Mouse (Mus musculus): ENCODE measurements around the gene Slamf1. TPM values are rescaled to one million over a fixed set of nuclear protein-coding genes. Genes with fewer than 3 reads are reported as not detected.
A peak's percentile ranks its signal among the peaks of the same experiment; 100 is the strongest.

Slamf1 gene
- total and polyA plus RNA-seq, 3 experiments, result 0.73 to 1.3 TPM; not detected in 1

- Histone ChIP-seq H3K9me3 (replicated peaks; ENCODE audit: insufficient read depth, low read length) (no peaks in the 10 kb centered on the region), H3K27me3 (ENCODE audit: control insufficient read depth in 1 of 2, insufficient read depth in 2 of 2, low read length in 2 of 2) (no peaks in the 10 kb centered on the region), H3K27ac (ENCODE audit: control insufficient read depth, low read depth, low read length) (no peak overlapping the region), H3K36me3 (ENCODE audit: control insufficient read depth in 1 of 2, insufficient read depth in 2 of 2, low read length in 2 of 2) (peaks cover 0 to 22% of the 10 kb centered on the region in 2 experiments; a peak in 2 of 4 replicates), H3K9ac (ENCODE audit: control insufficient read depth, low read depth, low read length, poor library complexity, severe bottlenecking) (no peak overlapping the region), H3K4me1 (ENCODE audit: control insufficient read depth in 1 of 2, insufficient read depth in 2 of 2, low read length in 2 of 2) (peaks cover 9 to 19% of the 10 kb centered on the region in 2 experiments), H3K79me2 (ENCODE audit: control insufficient read depth, insufficient read depth, low read length, poor library complexity) (no peaks in the 10 kb centered on the region), H3K4me3 (ENCODE audit: control insufficient read depth in 1 of 2, insufficient read depth in 1 of 2, low read depth in 2 of 2, low read length in 2 of 2) (no peak overlapping the region)
- no peak for DNase-seq (ENCODE audit: low read depth, low spot score)
- peak; percentile 11 for TF ChIP-seq RAD21 (IDR thresholded peaks at IDR 0.05; ENCODE audit: low read depth, low read length)
- TF ChIP-seq RCOR1 (IDR thresholded peaks at IDR 0.05; ENCODE audit: low read depth, low read length), result no peak
- TF ChIP-seq CTCF (IDR thresholded peaks at IDR 0.05 in 2 of 3, conservative IDR thresholded peaks at IDR 0.05 in 1 of 3; ENCODE audit: control insufficient read depth in 1 of 3, insufficient read depth in 1 of 3, low read depth in 2 of 3, low read length in 3 of 3, poor library complexity in 1 of 3, severe bottlenecking in 1 of 3), result peak in 2 of 3 experiments; percentile 34 to 36; a peak in 4 of 6 replicates
- no peak for TF ChIP-seq ETS1 (IDR thresholded peaks at IDR 0.05; ENCODE audit: low read depth, low read length)
- no peak for TF ChIP-seq MAZ (IDR thresholded peaks at IDR 0.05; ENCODE audit: low read depth, low read length)
- TF ChIP-seq ZNF384 (IDR thresholded peaks at IDR 0.05; ENCODE audit: low read depth, low read length), result no peak
- no peak for TF ChIP-seq MYB (IDR thresholded peaks at IDR 0.05; ENCODE audit: low read depth, low read length)
Observed at GRCm38 (mm10) chr1:171787281-171788015, 20.5 kb downstream of the Slamf1 start.

DNA sequence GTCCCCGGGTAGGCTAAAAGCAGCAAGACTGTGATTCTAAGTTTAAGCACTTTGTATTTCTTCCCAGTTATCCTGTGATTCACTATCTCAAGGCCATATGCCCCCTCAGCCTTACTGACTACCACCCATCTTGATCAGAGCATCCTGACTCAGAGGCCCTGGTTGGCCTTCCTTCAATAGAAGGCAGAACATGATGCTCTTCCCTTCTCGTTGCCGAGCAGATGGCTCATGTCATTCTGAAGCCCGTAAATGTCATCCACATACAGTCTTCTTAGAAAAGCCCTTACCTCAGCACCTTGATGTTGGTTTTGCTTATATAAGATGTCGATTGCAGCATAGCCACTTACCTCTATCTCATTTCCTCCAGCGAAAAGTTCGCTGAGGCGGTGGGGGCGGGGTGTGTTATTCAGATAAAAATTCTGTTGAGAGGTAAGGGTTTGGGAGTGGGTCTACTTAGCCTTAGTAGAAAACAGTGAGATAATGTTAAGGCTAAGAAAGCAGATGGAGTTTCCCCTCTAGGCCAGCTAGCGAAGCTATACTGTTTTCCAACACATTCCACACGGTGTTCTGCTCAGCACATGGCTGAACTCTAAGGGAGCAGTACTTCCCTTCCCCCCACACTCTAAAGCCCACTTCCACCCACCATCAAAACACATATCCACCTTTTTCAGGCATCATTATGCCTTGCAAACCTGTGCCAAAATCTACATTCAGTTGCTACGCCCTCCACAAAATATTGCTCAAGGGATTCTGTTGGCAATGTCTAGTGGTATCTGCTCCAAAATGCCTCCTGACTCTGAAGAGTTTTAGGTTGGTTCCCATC lies 21.7 kb downstream of the Slamf1 start:
- Histone ChIP-seq H3K79me2 (ENCODE audit: control insufficient read depth, insufficient read depth, low read length, poor library complexity) (no peaks in the 10 kb centered on the region), H3K27me3 (ENCODE audit: control insufficient read depth in 1 of 2, insufficient read depth in 2 of 2, low read length in 2 of 2) (no peaks in the 10 kb centered on the region), H3K9me3 (replicated peaks; ENCODE audit: insufficient read depth, low read length) (no peaks in the 10 kb centered on the region), H3K27ac (ENCODE audit: control insufficient read depth, low read depth, low read length) (peak overlapping the region; percentile 52), H3K9ac (ENCODE audit: control insufficient read depth, low read depth, low read length, poor library complexity, severe bottlenecking) (no peak overlapping the region), H3K36me3 (ENCODE audit: control insufficient read depth in 1 of 2, insufficient read depth in 2 of 2, low read length in 2 of 2) (peaks cover 0 to 17% of the 10 kb centered on the region in 2 experiments; a peak in 2 of 4 replicates), H3K4me1 (ENCODE audit: control insufficient read depth in 1 of 2, insufficient read depth in 2 of 2, low read length in 2 of 2) (peaks cover 9 to 15% of the 10 kb centered on the region in 2 experiments), H3K4me3 (ENCODE audit: control insufficient read depth in 1 of 2, insufficient read depth in 1 of 2, low read depth in 2 of 2, low read length in 2 of 2) (no peak overlapping the region; a peak in 1 of 4 replicates)
- peak; percentile 66 for DNase-seq (ENCODE audit: low read depth, low spot score)
- TF ChIP-seq TCF12 (IDR thresholded peaks at IDR 0.05; ENCODE audit: low read depth, low read length) (peak; percentile 80), SMC3 (IDR thresholded peaks at IDR 0.05; ENCODE audit: low read depth, low read length) (no peak), ZKSCAN1 (IDR thresholded peaks at IDR 0.05; ENCODE audit: low read depth, low read length) (no peak), EP300 (IDR thresholded peaks at IDR 0.05; ENCODE audit: low read depth in 1 of 2, low read length in 2 of 2) (peak; percentile 75 to 90), MAZ (IDR thresholded peaks at IDR 0.05; ENCODE audit: low read depth, low read length) (peak; percentile 44; the same call in 1 of the 2 replicates), ZMIZ1 (IDR thresholded peaks at IDR 0.05; ENCODE audit: low read depth, low read length) (no peak), ETS1 (IDR thresholded peaks at IDR 0.05; ENCODE audit: low read depth, low read length) (peak; percentile 85), USF2 (IDR thresholded peaks at IDR 0.05; ENCODE audit: borderline replicate concordance in 1 of 2, insufficient read depth in 1 of 2, low read depth in 1 of 2, low read length in 2 of 2) (no peak), NELFE (IDR thresholded peaks at IDR 0.05; ENCODE audit: low read depth, low read length) (no peak), POLR2AphosphoS2 (IDR thresholded peaks at IDR 0.05; ENCODE audit: low read length) (no peak), TBP (IDR thresholded peaks at IDR 0.05; ENCODE audit: low read depth, low read length) (no peak), RCOR1 (IDR thresholded peaks at IDR 0.05; ENCODE audit: low read depth, low read length) (no peak; the same call in none of the 2 replicates), SIN3A (IDR thresholded peaks at IDR 0.05; ENCODE audit: low read length) (peak; percentile 39; the same call in 1 of the 2 replicates), MYB (IDR thresholded peaks at IDR 0.05; ENCODE audit: low read depth, low read length) (peak; percentile 56; the same call in 1 of the 2 replicates), GABPA (IDR thresholded peaks at IDR 0.05; ENCODE audit: low read depth, low read length) (0 out of 2 replicates have a peak, but pooled peaks have one; percentile 22), KAT2A (conservative IDR thresholded peaks at IDR 0.05; ENCODE audit: low read depth, low read length) (no peak), MEF2A (IDR thresholded peaks at IDR 0.05; ENCODE audit: extremely low read depth, insufficient replicate concordance, low read depth, low read length, poor library complexity, severe bottlenecking) (no peak), MAFK (IDR thresholded peaks at IDR 0.05; ENCODE audit: borderline replicate concordance, low read depth, low read length) (peak; percentile 82), CHD2 (IDR thresholded peaks at IDR 0.05; ENCODE audit: low read length) (no peak), POLR2AphosphoS5 (IDR thresholded peaks at IDR 0.05; ENCODE audit: borderline replicate concordance, low read depth, low read length) (no peak), GATA1 (IDR thresholded peaks at IDR 0.05; ENCODE audit: low read depth, low read length) (peak; percentile 73), UBTF (IDR thresholded peaks at IDR 0.05; ENCODE audit: borderline replicate concordance, insufficient read depth, low read depth, low read length) (no peak), TAL1 (IDR thresholded peaks at IDR 0.05; ENCODE audit: low read length) (peak; percentile 53), HCFC1 (IDR thresholded peaks at IDR 0.05; ENCODE audit: low read depth, low read length) (no peak)

Measured in MEL (cell line).